In genomic region chr2:160766371-160766771, GRCm38 (mm10) we compare ENCODE assay signal across 7 mouse cellular contexts. TPM values are rescaled to one million over a fixed set of nuclear protein-coding genes. Genes with fewer than 3 reads are reported as not detected.
DNase-seq lines count a peak whose midpoint lies in the region; ATAC-seq and TF ChIP-seq lines count a peak whose summit lies in the region.

No protein-coding gene starts in this region.

- peaks cover 20% of the 10 kb centered on the region for H3K36me3 ChIP-seq in liver, adult 2 months (ENCODE audit: control insufficient read depth, insufficient read depth, low read length)
- H3K36me3 ChIP-seq in liver, embryonic 11.5 days (ENCODE audit: control insufficient read depth, insufficient read depth, low read length), result no peaks in the 10 kb centered on the region; the same call in 1 of the 2 replicates

- H3K9me3 ChIP-seq in liver, embryonic 11.5 days (ENCODE audit: control insufficient read depth, low read length), result no peaks in the 10 kb centered on the region

- intact Hi-C loops in heart, postnatal 10 days (cut with DNase I), result no loop called here

- no peaks in the 10 kb centered on the region for H3K79me2 ChIP-seq in liver, adult 2 months (ENCODE audit: control insufficient read depth, insufficient read depth, low read length)

- H3K4me2 ChIP-seq in liver, embryonic 11.5 days, result no peak overlapping the region

- no peak overlapping the region for H3K9ac ChIP-seq in liver, adult 2 months (ENCODE audit: low read depth, low read length)
- no peak overlapping the region for H3K9ac ChIP-seq in liver, embryonic 11.5 days (ENCODE audit: low read depth, low read length)

- H3K27ac ChIP-seq in liver, adult 2 months (replicated peaks; ENCODE audit: insufficient read depth, low read depth, low read length), result peak overlapping the region; percentile 10; the same call in 1 of the 2 replicates
- H3K27ac ChIP-seq in liver, embryonic 11.5 days (ENCODE audit: low read depth, low read length), result no peak overlapping the region

- TF ChIP-seq CTCF in liver, adult 2 months (IDR thresholded peaks at IDR 0.05; ENCODE audit: low read depth, low read length), result no peak

- peak; percentile 43 for DNase-seq in liver, adult 2 months (ENCODE audit: extremely low read depth, low read depth, low spot score)
- DNase-seq in liver, embryonic 11.5 days (ENCODE audit: low spot score), result no peak
- DNase-seq in cerebellum, postnatal 10 days, result peak; percentile 49 to 51
- DNase-seq in heart, postnatal 10 days, result peak; percentile 86 to 88
- peak; percentile 35 for DNase-seq in ovary, postnatal 14 days (ENCODE audit: low spot score)
- no peak for DNase-seq in thymus, postnatal 0 days (ENCODE audit: low spot score)
- no peak for DNase-seq in retina, postnatal 1 day

- no peak for TF ChIP-seq POLR2A in liver, adult 2 months (IDR thresholded peaks at IDR 0.05; ENCODE audit: extremely low read depth, insufficient read depth, low read length)

- 0 out of 2 replicates have a peak, but pooled peaks cover 3% of the 10 kb centered on the region for H3K4me1 ChIP-seq in liver, adult 2 months (ENCODE audit: control insufficient read depth, insufficient read depth, low read length)
- H3K4me1 ChIP-seq in liver, embryonic 11.5 days (replicated peaks; ENCODE audit: control insufficient read depth, insufficient read depth, low read length), result no peaks in the 10 kb centered on the region

- H3K27me3 ChIP-seq in liver, adult 2 months (ENCODE audit: control insufficient read depth, insufficient read depth, low read length), result no peaks in the 10 kb centered on the region
- H3K27me3 ChIP-seq in liver, embryonic 11.5 days (replicated peaks; ENCODE audit: control insufficient read depth, insufficient read depth, low read length), result no peaks in the 10 kb centered on the region

- no peak overlapping the region for H3K4me3 ChIP-seq in liver, adult 2 months (ENCODE audit: insufficient read depth, low read depth, low read length)
- H3K4me3 ChIP-seq in liver, embryonic 11.5 days (ENCODE audit: low read depth, low read length), result no peak overlapping the region

- WGBS in liver, adult 2 months, result 67% methylated on average over 5 of the region's 5 CpGs
- 85% methylated on average over 5 of the region's 5 CpGs for WGBS in liver, embryonic 11.5 days

- ATAC-seq in liver, embryonic 11.5 days (replicated peaks; ENCODE audit: low FRiP score), result no peak

RNA-seq across cellular contexts. Expression of gene Plcg1, which starts 35.3 kb away (rescaled TPM):
- total RNA-seq in liver, adult 2 months (2014; rRNA removed), result 37.3 and 40.9 TPM in 2 replicates
- 24.9 and 30.0 TPM in 2 replicates for polyA plus RNA-seq in liver, adult 2 months (2012; rRNA removed)
- polyA plus RNA-seq in liver, embryonic 11.5 days (2014; fragmentation: Nextera tagmentation; extraction: Ambion mirVana), result 22.3 and 27.2 TPM in 2 replicates
- 10 to 100 TPM; 97.2 to 99.0 TPM for total RNA-seq in heart, postnatal 10 days (2021)
- 39.5 and 49.3 TPM in 2 replicates for polyA plus RNA-seq in thymus, postnatal 0 days (2015; fragmentation: Nextera tagmentation; extraction: Ambion mirVana)

Comparison
In these comparisons a context has a peak if more than half of its experiments do, and no peak if none do; other contexts are left out.
1. DNase-seq: peak in liver, adult 2 months (single experiment), cerebellum, postnatal 10 days (2 of 2), heart, postnatal 10 days (2 of 2) and ovary, postnatal 14 days (single experiment); none in liver, embryonic 11.5 days (single experiment), thymus, postnatal 0 days (single experiment) and retina, postnatal 1 day (single experiment).